Mouse (Mus musculus): ENCODE results near the gene Gpr39.

DNA sequence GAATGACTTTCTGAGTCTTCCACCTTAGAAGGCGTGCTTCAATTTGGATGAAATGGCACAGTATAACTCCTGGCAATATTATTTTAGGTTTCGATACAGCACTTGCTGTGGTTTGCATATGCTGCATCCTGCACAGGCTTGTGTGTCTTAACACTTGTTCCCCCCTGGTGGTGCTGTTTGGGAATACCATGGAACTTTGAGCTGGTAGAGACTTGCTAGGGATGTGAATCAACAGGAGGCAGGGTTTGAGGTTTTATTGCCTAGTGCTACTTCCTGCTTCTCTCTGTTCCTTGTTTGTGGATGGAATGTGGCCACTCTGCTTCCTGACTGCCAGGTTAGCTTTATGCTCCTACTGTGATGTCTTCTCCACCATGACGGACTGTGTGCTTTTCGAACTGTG lies 15.9 kb upstream of the Gpr39 start:
- TF ChIP-seq CTCF (IDR thresholded peaks at IDR 0.05; ENCODE audit: borderline replicate concordance, extremely low read depth, insufficient read depth, insufficient read length) (no peak), POLR2A (IDR thresholded peaks at IDR 0.05; ENCODE audit: borderline replicate concordance, extremely low read depth, insufficient read depth, insufficient read length, poor library complexity, severe bottlenecking) (no peak)

Data from brain, embryonic 14.5 days (tissue).